Mouse (Mus musculus) E14TG2a.4 (cell line): Measurements from ENCODE around the gene Cldn2.

ENCODE experiments used
- CTCF ChIP-seq: conservative IDR thresholded peaks from 2 replicates; pipeline ENCODE4 v1.5.1; 2014; ENCODE audit warnings: low read length
- NANOG ChIP-seq: IDR thresholded peaks from 2 replicates; pipeline ENCODE4 v1.6.1; 2014; ENCODE audit warnings: borderline replicate concordance, low read length, mixed read lengths
- POU5F1 ChIP-seq: IDR thresholded peaks from 2 replicates; pipeline ENCODE4 v1.6.1; 2014; ENCODE audit warnings: low read length, borderline replicate concordance

DNA sequence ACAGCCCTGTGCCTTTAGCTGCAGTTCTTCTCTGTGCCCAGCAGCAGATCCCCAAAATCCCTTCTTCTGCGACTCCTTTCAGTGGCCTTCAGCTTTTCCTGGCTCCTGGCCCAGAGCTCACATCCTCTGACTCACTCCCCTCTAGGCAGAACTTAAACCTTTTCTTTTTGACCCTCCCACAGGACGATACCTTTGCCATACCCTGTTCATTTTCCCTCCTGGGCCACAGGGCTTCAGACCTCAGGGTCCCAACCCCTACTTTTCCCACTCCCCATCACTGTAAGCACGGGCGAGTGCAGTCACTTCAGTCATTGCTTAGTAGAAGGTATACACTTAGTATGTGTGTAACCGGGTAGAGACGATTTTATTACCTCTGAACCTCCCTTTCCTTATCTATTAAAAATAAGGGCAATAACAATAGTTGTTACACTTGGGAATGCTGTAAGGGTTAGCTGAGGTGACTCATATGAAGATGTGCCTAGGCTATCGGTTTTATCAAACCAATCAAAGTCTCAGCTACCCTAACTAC is 25.5 kb upstream of the Cldn2 start:
- TF ChIP-seq CTCF (no peak), NANOG (no peak), POU5F1 (no peak)
